Comparison of ENCODE assay signal across 24 mouse cellular contexts in genomic region chr12:80004575-80004974, GRCm38 (mm10).
DNase-seq lines count a peak whose midpoint lies in the region; ATAC-seq and TF ChIP-seq lines count a peak whose summit lies in the region.
"Had no signal": no experiment of that assay in that cellular context is flagged by ENCODE, and none has a peak within 500 bp of the region (broad histone marks: within the 10 kb centered on the region; RNA-seq: fewer than 3 reads in every experiment).

No protein-coding gene starts in this region.

- peaks cover 22 to 37% of the 10 kb centered on the region in 2 experiments for H3K4me1 ChIP-seq in heart, embryonic 14.5 days (ENCODE audit: control insufficient read depth in 2 of 2, insufficient read depth in 2 of 2, low read length in 2 of 2)
- peaks cover 59 to 98% of the 10 kb centered on the region in 2 experiments for H3K4me1 ChIP-seq in CH12.LX (ENCODE audit: control insufficient read depth in 1 of 2, insufficient read depth in 2 of 2)
- peaks cover 32% of the 10 kb centered on the region for H3K4me1 ChIP-seq in heart, postnatal 0 days (ENCODE audit: control insufficient read depth, insufficient read depth)

- 23% methylated on average over 6 of the region's 6 CpGs for WGBS in heart, embryonic 14.5 days
- WGBS in heart, postnatal 0 days: 26% methylated on average over 6 of the region's 6 CpGs

- intact Hi-C loops in heart, postnatal 10 days (cut with DNase I): loop anchor here (5.0 kb wide), 2 partner anchors 57 to 108 kb away; partner anchors contain the start of gene Zfp36l1

- no peaks in the 10 kb centered on the region for H3K79me2 ChIP-seq in CH12.LX (replicated peaks; ENCODE audit: control insufficient read depth, extremely low read depth, insufficient read depth, poor library complexity, severe bottlenecking)

- no peaks in the 10 kb centered on the region for H3K36me3 ChIP-seq in heart, embryonic 14.5 days (ENCODE audit: control insufficient read depth, insufficient read depth, low read length)
- no peaks in the 10 kb centered on the region for H3K36me3 ChIP-seq in CH12.LX (replicated peaks in 1 of 2; ENCODE audit: control insufficient read depth in 1 of 2, insufficient read depth in 1 of 2, low read length in 1 of 2)
- H3K36me3 ChIP-seq in heart, postnatal 0 days (replicated peaks; ENCODE audit: control insufficient read depth, insufficient read depth, low read length): no peaks in the 10 kb centered on the region
- H3K36me3 ChIP-seq: forebrain, embryonic 10.5 days; G1E; liver, embryonic 13.5 days; midbrain, embryonic 12.5 days had no signal

- no peak overlapping the region for H3K4me3 ChIP-seq in heart, embryonic 14.5 days (ENCODE audit: control insufficient read depth in 1 of 2, insufficient read depth in 1 of 2, low read depth in 1 of 2, low read length in 2 of 2)
- no peak overlapping the region for H3K4me3 ChIP-seq in CH12.LX (replicated peaks in 1 of 3; ENCODE audit: low read depth in 2 of 3, low read length in 2 of 3, poor library complexity in 1 of 3)
- H3K4me3 ChIP-seq in heart, postnatal 0 days (ENCODE audit: low read depth, low read length): no peak overlapping the region
- H3K4me3 ChIP-seq: forebrain, embryonic 10.5 days; liver, embryonic 13.5 days; midbrain, embryonic 12.5 days had no signal

- peak overlapping the region; percentile 71 to 72 for H3K27ac ChIP-seq in heart, embryonic 14.5 days (replicated peaks in 1 of 2; ENCODE audit: control insufficient read depth in 1 of 2, insufficient read depth in 1 of 2, low read depth in 2 of 2, low read length in 2 of 2)
- peak overlapping the region; percentile 96 for H3K27ac ChIP-seq in CH12.LX (ENCODE audit: insufficient read depth, low read depth)
- peak overlapping the region; percentile 78 for H3K27ac ChIP-seq in heart, postnatal 0 days (ENCODE audit: low read depth)
- H3K27ac ChIP-seq: forebrain, embryonic 10.5 days; liver, embryonic 13.5 days; midbrain, embryonic 12.5 days; stomach, postnatal 0 days had no signal

- dilution Hi-C loops in CH12.LX (cut with MboI; ENCODE audit: extremely low pct_ligation_motif_present, extremely low pct_unique_long_range_greater_than_20kb, low sequenced_read_pairs): no loop called here

- no peak overlapping the region; the same call in none of the 2 replicates for H3K9ac ChIP-seq in heart, embryonic 14.5 days (ENCODE audit: low read length)
- peak overlapping the region; percentile 38; the same call in 1 of the 2 replicates for H3K9ac ChIP-seq in CH12.LX (ENCODE audit: insufficient read depth, low read depth)
- no peak overlapping the region for H3K9ac ChIP-seq in heart, postnatal 0 days (replicated peaks; ENCODE audit: low read depth, low read length)
- H3K9ac ChIP-seq: liver, embryonic 13.5 days; lung, embryonic 14.5 days; midbrain, embryonic 12.5 days had no signal

- DNase-seq in heart, adult 11 months: peak; percentile 93
- no peak for DNase-seq in heart, postnatal 10 days
- DNase-seq in heart, adult 8-10 months (ENCODE audit: low spot score): no peak
- DNase-seq in CH12.LX (ENCODE audit: extremely low read depth): peak; percentile 93
- DNase-seq in heart, postnatal 0 days (ENCODE audit: low spot score): peak; percentile 69
- no peak for DNase-seq in thymus, postnatal 4 days
- DNase-seq in embryo, embryonic 9.5 days (ENCODE audit: extremely low spot score): no peak
- DNase-seq: adrenal gland, adult 2 months; cerebellum, adult 11-12 months; cerebellum, postnatal 14 days; gastrocnemius, postnatal 25 days; kidney, adult 11 months; layer of hippocampus, adult 9-11 months; liver, embryonic 13.5 days; lung, embryonic 14.5 days; thymus, adult 2 months had no signal

- TF ChIP-seq EP300 in CH12.LX (IDR thresholded peaks at IDR 0.05; ENCODE audit: low read length): peak; percentile 70; the same call in 1 of the 2 replicates
- 0 out of 2 replicates have a peak, but pooled peaks have one; percentile 53 for TF ChIP-seq EP300 in heart, postnatal 0 days (IDR thresholded peaks at IDR 0.05; ENCODE audit: low read depth)

- TF ChIP-seq RAD21 in CH12.LX (IDR thresholded peaks at IDR 0.05; ENCODE audit: low read depth, low read length): peak; percentile 21

- in situ Hi-C loops in CH12.LX (cut with MboI; ENCODE audit: low pct_ligation_motif_present, low pct_unique_long_range_greater_than_20kb, low sequenced_read_pairs): no loop called here

- no peak; a peak in 1 of 4 replicates for TF ChIP-seq CTCF in CH12.LX (conservative IDR thresholded peaks at IDR 0.05 in 1 of 2, IDR thresholded peaks at IDR 0.05 in 1 of 2; ENCODE audit: low read depth in 2 of 2, low read length in 2 of 2)
- TF ChIP-seq CTCF in heart, postnatal 0 days (IDR thresholded peaks at IDR 0.05; ENCODE audit: low read depth): no peak

- 0 out of 2 replicates have a peak, but pooled peaks have one; percentile 60 for ATAC-seq in heart, embryonic 14.5 days (ENCODE audit: insufficient number of reproducible peaks, insufficient read depth, low FRiP score, low read depth)
- peak; percentile 85 for ATAC-seq in heart, postnatal 0 days (ENCODE audit: insufficient read depth, low read depth)
- ATAC-seq: forebrain, embryonic 16.5 days; hindbrain, postnatal 0 days; Patski had no signal

- H3K27me3 ChIP-seq in heart, embryonic 14.5 days (ENCODE audit: control insufficient read depth, insufficient read depth, low read length): no peaks in the 10 kb centered on the region
- H3K27me3 ChIP-seq in CH12.LX (replicated peaks): no peaks in the 10 kb centered on the region
- no peaks in the 10 kb centered on the region for H3K27me3 ChIP-seq in heart, postnatal 0 days (ENCODE audit: control insufficient read depth, insufficient read depth, low read length)
- H3K27me3 ChIP-seq: liver, embryonic 13.5 days; Patski had no signal

- no peaks in the 10 kb centered on the region for H3K9me3 ChIP-seq in heart, embryonic 14.5 days (ENCODE audit: control insufficient read depth, low read length)
- no peaks in the 10 kb centered on the region for H3K9me3 ChIP-seq in CH12.LX (replicated peaks; ENCODE audit: low read length)
- H3K9me3 ChIP-seq in heart, postnatal 0 days (replicated peaks; ENCODE audit: control insufficient read depth, low read length): no peaks in the 10 kb centered on the region
- H3K9me3 ChIP-seq: forebrain, embryonic 10.5 days; G1E; liver, embryonic 13.5 days; midbrain, embryonic 12.5 days had no signal

- TF ChIP-seq POLR2A in CH12.LX (IDR thresholded peaks at IDR 0.05; ENCODE audit: low read depth, low read length): 0 out of 2 replicates have a peak, but pooled peaks have one; percentile 42

- H3K4me2 ChIP-seq in heart, embryonic 14.5 days (ENCODE audit: low read length): no peak overlapping the region
- H3K4me2 ChIP-seq in CH12.LX (ENCODE audit: insufficient read depth, low read depth, poor library complexity, severe bottlenecking): peak overlapping the region; percentile 60
- H3K4me2 ChIP-seq in heart, postnatal 0 days (ENCODE audit: low read depth, low read length): no peak overlapping the region
- H3K4me2 ChIP-seq: liver, embryonic 13.5 days; lung, embryonic 14.5 days; midbrain, embryonic 12.5 days had no signal

TF ChIP-seq in CH12.LX, 34 proteins besides CTCF, POLR2A, EP300 and RAD21 (continues in another document):
- no peak; the same call in 1 of the 2 replicates for TF ChIP-seq MXI1 (IDR thresholded peaks at IDR 0.05; ENCODE audit: low read depth, low read length)
- TF ChIP-seq ZNF384 (IDR thresholded peaks at IDR 0.05; ENCODE audit: low read depth, low read length): no peak; the same call in 1 of the 2 replicates
- TF ChIP-seq IRF4 (IDR thresholded peaks at IDR 0.05; ENCODE audit: low read depth, low read length): peak; percentile 26; the same call in 1 of the 2 replicates
- TF ChIP-seq SMC3 (IDR thresholded peaks at IDR 0.05; ENCODE audit: low read depth, low read length): peak; percentile 13
- no peak for TF ChIP-seq USF1 (IDR thresholded peaks at IDR 0.05; ENCODE audit: low read depth, low read length)
- peak; percentile 68 for TF ChIP-seq ZMIZ1 (IDR thresholded peaks at IDR 0.05; ENCODE audit: low read depth, low read length)
- peak; percentile 84 for TF ChIP-seq BHLHE40 (IDR thresholded peaks at IDR 0.05; ENCODE audit: low read depth, low read length)
- TF ChIP-seq GABPA (IDR thresholded peaks at IDR 0.05; ENCODE audit: insufficient replicate concordance, low read depth, low read length): no peak
- no peak for TF ChIP-seq POLR2AphosphoS2 (IDR thresholded peaks at IDR 0.05; ENCODE audit: low read depth, low read length)
- peak; percentile 49; the same call in 1 of the 2 replicates for TF ChIP-seq NELFE (IDR thresholded peaks at IDR 0.05; ENCODE audit: low read depth, low read length)
- peak; percentile 74 for TF ChIP-seq CHD2 (IDR thresholded peaks at IDR 0.05; ENCODE audit: low read length)
- peak; percentile 94 for TF ChIP-seq MEF2A (IDR thresholded peaks at IDR 0.05; ENCODE audit: borderline replicate concordance, low read depth, low read length)
- peak; percentile 81; the same call in 1 of the 2 replicates for TF ChIP-seq TBP (conservative IDR thresholded peaks at IDR 0.05; ENCODE audit: low read depth, low read length)
- peak; percentile 2; the same call in 1 of the 2 replicates for TF ChIP-seq ZC3H11A (IDR thresholded peaks at IDR 0.05; ENCODE audit: low read depth, low read length)
- TF ChIP-seq MYC (IDR thresholded peaks at IDR 0.05; ENCODE audit: low read depth, low read length): no peak
- no peak for TF ChIP-seq NRF1 (IDR thresholded peaks at IDR 0.05; ENCODE audit: low read depth, low read length)
- TF ChIP-seq KAT2A (IDR thresholded peaks at IDR 0.05; ENCODE audit: insufficient replicate concordance, low read length): peak; percentile 72; the same call in 1 of the 2 replicates
- peak; percentile 65 for TF ChIP-seq MAFK (IDR thresholded peaks at IDR 0.05; ENCODE audit: insufficient replicate concordance, low read length)
- TF ChIP-seq ELF1 (IDR thresholded peaks at IDR 0.05; ENCODE audit: low read depth, low read length): 0 out of 2 replicates have a peak, but pooled peaks have one; percentile 24
- TF ChIP-seq CHD1 (IDR thresholded peaks at IDR 0.05; ENCODE audit: low read depth, low read length): 0 out of 2 replicates have a peak, but pooled peaks have one; percentile 72
- TF ChIP-seq RCOR1 (conservative IDR thresholded peaks at IDR 0.05; ENCODE audit: low read depth, low read length): peak; percentile 44
- peak; percentile 63 for TF ChIP-seq SIN3A (IDR thresholded peaks at IDR 0.05; ENCODE audit: low read length)
- TF ChIP-seq MAZ (IDR thresholded peaks at IDR 0.05; ENCODE audit: low read depth, low read length): peak; percentile 84
- no peak for TF ChIP-seq E2F4 (IDR thresholded peaks at IDR 0.05; ENCODE audit: insufficient replicate concordance, low read depth, low read length)
- no peak; the same call in 1 of the 2 replicates for TF ChIP-seq MAX (IDR thresholded peaks at IDR 0.05; ENCODE audit: low read length)
- no peak for TF ChIP-seq JUND (conservative IDR thresholded peaks at IDR 0.05; ENCODE audit: low read depth, low read length)
- TF ChIP-seq UBTF (IDR thresholded peaks at IDR 0.05; ENCODE audit: low read depth, low read length): no peak
- no peak for TF ChIP-seq PAX5 (IDR thresholded peaks at IDR 0.05; ENCODE audit: low read length)

Comparison
In these comparisons a context has a peak if more than half of its experiments do, and no peak if none do; other contexts are left out.
1. DNase-seq: peak in heart, adult 11 months (single experiment), CH12.LX (single experiment) and heart, postnatal 0 days (single experiment); none in heart, postnatal 10 days (0 of 2), heart, adult 8-10 months (single experiment), thymus, postnatal 4 days (single experiment) and embryo, embryonic 9.5 days (single experiment).
2. Peak in every context shown above with its lines, with median percentiles within 50 percentile points of each other: H3K27ac ChIP-seq.